Mouse (Mus musculus) retina, embryonic 14.5 days (tissue): ENCODE data around the gene 1700066M21Rik.

ENCODE experiments used
- DNase-seq: peaks from one replicate; pipeline ENCODE4 v3.0.0-alpha.2; 2015; ENCODE audit warnings: low spot score

1700066M21Rik gene

DNA sequence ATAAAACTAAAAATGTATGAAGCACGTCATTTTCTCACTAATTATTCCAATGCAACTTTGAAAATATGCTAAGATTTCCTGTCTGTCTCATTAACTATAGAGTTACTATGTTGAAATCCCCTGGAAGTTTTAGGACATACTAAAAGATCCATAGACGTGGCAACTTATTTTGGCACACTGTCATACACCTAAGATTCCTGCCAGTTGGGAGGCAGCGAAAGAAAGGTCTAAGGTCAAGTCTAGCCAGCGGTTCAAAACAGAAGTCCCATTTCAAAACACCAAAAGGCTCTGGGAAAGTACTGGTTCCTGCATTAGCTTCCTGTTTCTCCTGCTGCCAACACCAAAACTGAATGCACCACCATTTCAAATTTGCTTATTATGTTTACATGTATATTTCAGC is 15.0 kb downstream of the 1700066M21Rik start:
- DNase-seq = no peak

DNA sequence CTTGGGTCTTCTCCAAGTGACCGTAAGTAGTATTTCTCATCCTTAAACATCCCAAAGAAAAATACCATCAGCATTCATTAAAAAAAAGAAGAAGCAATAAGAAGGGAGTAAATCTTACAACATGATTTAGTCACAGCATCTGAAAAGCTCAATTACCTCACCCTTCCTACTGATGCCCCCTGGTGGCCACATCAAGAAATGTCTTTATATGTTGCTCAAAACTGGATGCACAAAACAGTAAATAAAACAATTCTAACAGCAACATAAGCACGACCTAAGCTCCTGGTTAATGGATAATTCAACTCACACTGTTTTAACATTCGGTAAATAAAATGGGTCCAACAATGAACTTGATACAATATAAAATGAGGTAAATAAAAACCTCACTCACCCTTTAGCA is 16.6 kb downstream of the 1700066M21Rik start:
- peak; percentile 74 for DNase-seq

DNA sequence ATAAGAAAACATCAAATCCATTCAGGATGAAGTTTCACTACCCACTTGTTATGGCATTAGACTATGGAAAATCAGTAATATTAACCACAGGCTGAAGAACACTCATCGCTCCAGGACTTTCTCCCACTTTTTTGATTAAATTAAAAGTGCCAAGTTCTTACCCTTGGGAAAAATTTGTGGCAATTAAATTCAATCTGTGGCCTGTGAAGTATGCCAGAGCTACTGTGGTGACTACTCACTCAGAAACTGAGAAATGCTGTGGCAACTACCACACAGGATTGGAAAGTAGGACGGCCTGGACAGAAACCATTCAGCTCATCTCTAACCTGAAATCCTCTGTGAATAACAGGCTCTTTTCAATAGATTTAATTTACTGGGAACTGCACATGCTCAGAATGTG is 22.9 kb downstream of the 1700066M21Rik start:
- DNase-seq = no peak

DNA sequence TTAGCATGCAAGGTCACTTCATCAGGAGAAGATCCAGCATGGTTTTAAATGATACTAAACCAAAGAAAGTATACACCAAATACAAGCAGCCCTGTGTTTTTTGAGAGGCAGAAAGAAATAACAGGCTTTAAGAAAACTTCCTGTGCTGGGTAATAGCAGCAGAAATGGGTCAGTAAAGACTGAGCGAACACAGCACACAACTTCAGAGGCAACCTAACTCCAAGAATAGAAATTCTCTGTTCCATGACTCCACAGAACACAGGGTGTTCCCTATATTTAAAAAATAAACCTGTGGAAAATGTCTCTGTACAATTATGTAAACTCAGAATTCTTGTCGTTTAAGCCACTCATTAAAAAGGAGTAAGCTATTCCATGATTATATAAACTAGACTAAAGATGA is 23.5 kb downstream of the 1700066M21Rik start:
- no peak for DNase-seq

DNA sequence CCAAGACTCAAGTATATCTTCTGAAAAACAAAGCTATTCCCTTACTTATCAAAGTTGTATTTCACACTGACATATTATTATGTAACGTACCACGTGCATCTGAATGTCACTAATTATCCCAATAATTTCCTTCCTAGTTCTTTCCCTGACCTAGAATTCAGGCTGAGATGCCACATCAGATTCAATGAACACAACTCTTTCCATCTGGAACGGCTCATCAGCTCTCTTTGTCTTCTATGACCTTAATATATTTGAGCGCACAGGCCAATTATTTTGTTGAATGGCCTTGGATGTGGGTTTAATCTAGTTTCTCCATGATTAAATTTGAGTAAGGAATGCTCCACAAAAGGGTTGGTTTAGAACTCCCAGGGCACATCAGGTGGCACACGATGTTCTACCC is 24.7 kb downstream of the 1700066M21Rik start:
- DNase-seq = peak; percentile 34

DNA sequence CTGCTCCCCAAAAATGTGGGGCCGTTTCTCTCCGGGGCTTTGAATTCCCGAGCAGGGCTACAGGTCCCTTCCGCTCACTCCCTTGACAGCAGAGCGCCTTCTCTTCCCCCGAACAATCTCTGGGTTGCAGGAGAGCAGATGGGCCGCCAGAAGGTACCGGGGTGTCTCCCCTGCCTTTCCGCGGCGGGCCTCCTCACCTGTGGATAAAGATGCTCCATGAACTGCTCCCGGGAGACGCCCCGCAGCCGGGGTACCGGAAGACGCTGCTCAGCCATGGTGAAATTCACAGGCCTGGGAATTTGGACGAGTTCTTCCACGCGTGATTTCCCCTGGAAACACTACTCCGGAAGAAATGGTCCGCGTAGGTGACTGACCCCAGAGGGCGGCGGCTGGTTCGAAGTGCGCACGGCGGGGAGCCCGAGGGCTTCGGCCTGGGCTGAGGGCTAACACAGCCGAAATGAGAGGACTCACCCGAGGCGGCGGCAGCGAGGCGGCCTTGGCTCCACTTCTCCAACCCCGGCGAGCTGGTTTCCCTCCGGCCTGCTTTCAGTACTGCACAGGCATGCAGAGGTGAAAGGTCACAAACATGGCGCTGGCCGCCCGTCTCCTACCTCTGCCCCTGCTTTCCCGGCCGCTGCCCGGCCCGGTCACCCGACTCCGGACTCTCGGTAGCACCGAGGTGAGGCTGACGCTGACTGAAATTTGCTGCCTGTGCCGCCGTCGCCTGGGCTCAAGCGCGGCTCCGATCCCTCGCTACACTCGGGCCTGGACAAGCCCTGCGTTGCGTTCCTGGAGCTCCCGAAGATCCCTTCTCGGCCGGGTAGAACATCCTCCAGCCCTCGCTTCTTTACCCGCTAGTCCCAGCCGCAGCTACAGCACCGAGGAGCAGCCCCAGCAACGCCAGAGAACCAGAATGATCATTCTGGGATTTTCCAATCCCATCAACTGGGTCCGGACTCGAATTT is 29.0 kb downstream of the 1700066M21Rik start, which contains the start of the genes Maip1 and Tyw5:
Gene Maip1, plus strand, starts transcription at position 142 of the 965 bp plus-strand sequence.
Gene Tyw5, minus strand, starts transcription at position 915 of the 965 bp plus-strand sequence.
- DNase-seq = peak; percentile 86

DNA sequence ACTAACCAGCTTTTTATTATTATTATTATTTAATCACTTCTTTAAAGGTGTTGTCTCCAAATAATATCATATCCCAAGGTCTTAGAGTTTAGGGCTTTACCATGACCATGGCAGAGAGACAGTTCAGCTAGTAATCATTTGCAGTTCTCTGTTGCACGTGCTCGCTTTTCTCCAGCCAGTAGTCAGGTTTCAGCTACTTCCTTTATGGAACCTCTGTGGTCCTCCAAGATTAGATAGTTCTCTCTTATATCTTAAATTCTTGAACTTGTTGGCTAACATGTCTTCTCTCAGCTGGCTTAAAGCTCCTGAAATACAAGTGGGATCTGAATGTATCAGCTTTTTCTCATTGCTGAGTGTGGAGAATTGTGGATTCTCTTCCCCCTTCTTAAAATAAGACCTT is 31.6 kb downstream of the 1700066M21Rik start:
- DNase-seq = no peak

DNA sequence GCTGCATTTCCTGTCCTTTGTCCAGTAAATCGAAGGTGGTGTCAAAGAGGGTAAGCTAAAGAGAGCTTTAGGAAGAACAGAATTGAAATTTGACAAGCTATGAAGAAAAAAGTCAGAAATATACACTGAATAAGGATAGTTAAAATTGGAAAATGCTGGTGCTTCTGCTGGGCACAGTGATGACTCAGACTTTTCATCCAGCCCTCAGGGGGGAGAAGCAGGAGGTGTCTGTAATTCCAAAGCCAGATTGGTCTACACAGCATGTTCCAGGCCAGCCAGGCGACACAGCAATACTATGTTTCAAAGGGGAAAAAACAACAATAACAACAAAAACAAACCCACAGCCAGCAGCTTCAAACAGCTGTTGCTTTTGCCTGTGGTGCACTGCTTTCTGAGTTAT is 36.0 kb downstream of the 1700066M21Rik start:
- DNase-seq = no peak

DNA sequence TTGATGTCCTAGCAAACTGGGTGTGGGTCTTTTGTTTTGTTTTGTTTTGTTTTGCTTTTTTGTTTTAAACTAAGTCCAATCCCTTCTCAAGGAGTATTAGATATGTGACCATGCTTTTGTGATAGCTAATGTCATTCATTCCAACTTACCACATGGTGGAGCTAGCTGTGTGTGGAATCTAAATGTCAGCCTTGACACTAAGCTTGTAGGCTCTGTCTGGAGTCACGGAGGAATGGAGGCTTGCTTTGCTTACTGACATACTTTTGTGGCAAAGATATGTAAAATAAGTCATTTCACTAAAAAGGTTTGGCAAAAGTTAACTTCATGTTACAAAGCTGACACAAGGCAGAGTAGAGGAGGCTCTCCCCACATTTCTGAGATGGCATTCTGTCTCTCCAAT is 46.3 kb downstream of the 1700066M21Rik start:
- peak; percentile 73 for DNase-seq

DNA sequence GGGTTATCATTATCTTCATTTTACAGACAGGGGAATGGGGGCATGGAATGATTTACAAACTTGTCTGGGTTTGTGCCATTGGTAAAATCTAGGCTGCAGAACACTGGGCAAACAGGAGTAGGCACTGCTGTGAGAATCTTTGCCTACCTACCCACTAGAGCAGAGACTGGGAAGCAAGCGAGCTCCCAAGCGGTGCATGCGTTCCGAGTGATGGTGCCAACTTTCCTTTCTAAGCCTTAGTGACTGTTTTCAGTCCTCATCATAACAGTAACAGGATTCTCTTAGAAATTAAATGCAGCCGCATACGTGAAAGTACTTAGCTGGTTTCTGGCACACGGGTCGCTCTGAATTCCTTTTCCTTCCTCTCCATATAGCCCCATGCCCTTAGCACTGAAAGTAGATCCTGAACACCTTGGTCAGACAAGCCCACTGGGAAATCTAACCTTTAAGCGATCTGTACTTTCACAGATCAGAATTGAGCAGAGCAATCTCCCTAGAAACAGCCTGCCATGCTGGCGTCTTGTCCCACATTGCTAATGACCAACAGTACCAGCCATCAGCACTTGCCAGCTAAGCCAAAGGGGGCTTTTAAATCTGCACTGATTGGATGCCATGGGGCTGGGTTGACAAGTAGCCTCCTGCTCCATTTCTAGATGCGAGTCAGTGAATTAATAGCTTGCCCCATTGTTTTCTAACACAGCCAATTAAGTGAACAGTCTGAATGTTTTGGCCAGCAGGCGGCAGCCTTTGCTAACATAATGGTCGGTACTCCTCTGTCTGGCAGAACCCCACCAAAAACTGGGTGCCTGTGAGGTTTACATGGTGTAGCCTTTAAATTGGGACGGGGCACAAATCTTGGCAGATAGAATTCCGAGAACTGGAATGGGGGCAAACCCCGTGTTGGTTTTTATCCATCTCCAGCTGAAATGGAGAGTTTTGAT is 51.2 kb downstream of the 1700066M21Rik start:
- DNase-seq = peak; percentile 98

DNA sequence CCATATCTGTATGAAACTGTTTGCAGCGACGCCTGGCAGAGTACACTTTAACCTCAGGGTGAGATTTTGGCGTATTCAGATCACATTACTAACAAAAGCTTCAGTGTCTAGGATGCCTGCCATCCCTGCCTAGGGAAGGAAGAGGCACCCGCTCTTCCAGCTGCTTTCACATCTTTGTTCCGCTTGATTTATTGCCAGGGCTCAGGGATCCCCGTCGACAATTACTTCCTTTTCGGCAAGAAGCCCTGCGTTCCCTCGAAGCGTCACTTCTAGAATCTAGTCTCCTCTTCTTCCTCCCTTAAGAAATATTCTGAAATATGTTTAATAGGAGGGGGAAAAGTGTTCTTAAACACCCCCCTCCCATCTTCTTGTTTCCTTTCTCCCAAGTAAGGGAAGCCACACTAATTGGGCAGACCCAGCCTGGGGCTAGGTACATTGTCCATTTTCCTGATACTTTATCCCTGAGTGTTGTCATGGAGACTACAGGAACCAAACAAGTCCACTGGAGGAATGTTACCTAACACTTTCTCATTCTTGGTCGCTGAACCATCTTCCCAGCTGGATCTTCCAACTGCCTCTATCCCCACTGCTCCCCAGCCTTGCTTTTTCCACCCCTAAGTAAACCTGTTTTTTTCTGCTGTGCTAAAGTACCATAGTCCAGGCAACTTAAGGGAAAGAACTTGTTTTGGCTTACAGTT is 52.5 kb downstream of the 1700066M21Rik start:
- DNase-seq = peak; percentile 70

DNA sequence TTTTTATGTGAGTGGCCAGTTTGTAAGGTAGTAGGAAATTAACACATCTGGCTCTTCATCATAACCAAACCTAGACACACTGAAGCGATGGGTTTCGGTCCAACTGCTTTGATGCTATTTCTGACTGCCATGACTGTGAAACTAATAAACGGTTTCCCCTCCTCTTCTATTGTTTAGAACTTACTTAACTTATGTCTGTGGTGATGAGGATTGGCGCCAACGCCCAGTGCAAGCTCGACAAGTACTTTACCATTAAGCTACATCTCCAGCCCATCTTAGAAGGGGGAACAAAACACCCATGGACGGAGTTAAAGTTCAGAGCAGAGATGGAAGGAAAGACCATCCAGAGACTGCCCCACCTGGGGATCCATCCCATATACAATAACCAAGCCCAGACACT is 55.7 kb downstream of the 1700066M21Rik start:
- no peak for DNase-seq
